Mouse (Mus musculus) kidney, embryonic 15.5 days (tissue): ENCODE results near the gene Flnc. TPM values are rescaled to one million over a fixed set of nuclear protein-coding genes. Genes with fewer than 3 reads are reported as not detected.

Experiments
- ATAC-seq: fragments of 200-750 bp; cut with Nextera tagmentation; replicated peaks from 2 replicates; pipeline ENCODE4 v1.8.0; 2017; ENCODE audit warnings: moderate TSS enrichment; ENCODE audit not compliant: low FRiP score
- H3K27ac ChIP-seq: fragments of 300-500 bp; sonication (generic); 2 replicates; pipeline ENCODE4 v1.5.1; 2015; ENCODE audit warnings: mild to moderate bottlenecking, inconsistent platforms
- H3K27me3 ChIP-seq: fragments of 300-500 bp; sonication (generic); 2 replicates; pipeline ENCODE4 v1.6.1; 2015; ENCODE audit warnings: inconsistent platforms
- H3K36me3 ChIP-seq: fragments of 300-500 bp; sonication (generic); 2 replicates; pipeline ENCODE4 v1.6.1; 2015; ENCODE audit warnings: inconsistent platforms
- H3K4me1 ChIP-seq: fragments of 300-500 bp; sonication (generic); 2 replicates; pipeline ENCODE4 v1.6.1; 2015; ENCODE audit warnings: inconsistent platforms
- H3K4me2 ChIP-seq: fragments of 300-500 bp; sonication (generic); 2 replicates; pipeline ENCODE4 v1.6.1; 2015; ENCODE audit warnings: moderate library complexity, mild to moderate bottlenecking, inconsistent platforms
- H3K4me3 ChIP-seq: fragments of 300-500 bp; sonication (generic); replicated peaks from 2 replicates; pipeline ENCODE4 v1.5.1; 2015; ENCODE audit warnings: mild to moderate bottlenecking, inconsistent platforms
- H3K9ac ChIP-seq: fragments of 300-500 bp; sonication (generic); 2 replicates; pipeline ENCODE4 v1.6.1; 2015; ENCODE audit warnings: mild to moderate bottlenecking, inconsistent platforms
- H3K9me3 ChIP-seq: fragments of 300-500 bp; sonication (generic); replicated peaks from 2 replicates; pipeline ENCODE4 v1.6.1; 2016; ENCODE audit warnings: inconsistent platforms
- WGBS: fragments of 180-500 bp; shearing (Covaris S2); methylation state at CpG from one replicate; pipeline ENCODE4 v1.1.7; 2015; ENCODE audit warnings: mixed read lengths; 5-methylcytosine and 5-hydroxymethylcytosine counted together
- polyA plus RNA-seq: library from polyadenylated mRNA; unstranded; fragments of >200 nt; fragmentation: Nextera tagmentation; extraction: Ambion mirVana; gene quantifications from 2 replicates; pipeline ENCODE4 v1.2.1, GENCODE M21; 2015

Gene Flnc
- polyA plus RNA-seq, 1 experiment from 2014 or later = 9.3 TPM

DNA sequence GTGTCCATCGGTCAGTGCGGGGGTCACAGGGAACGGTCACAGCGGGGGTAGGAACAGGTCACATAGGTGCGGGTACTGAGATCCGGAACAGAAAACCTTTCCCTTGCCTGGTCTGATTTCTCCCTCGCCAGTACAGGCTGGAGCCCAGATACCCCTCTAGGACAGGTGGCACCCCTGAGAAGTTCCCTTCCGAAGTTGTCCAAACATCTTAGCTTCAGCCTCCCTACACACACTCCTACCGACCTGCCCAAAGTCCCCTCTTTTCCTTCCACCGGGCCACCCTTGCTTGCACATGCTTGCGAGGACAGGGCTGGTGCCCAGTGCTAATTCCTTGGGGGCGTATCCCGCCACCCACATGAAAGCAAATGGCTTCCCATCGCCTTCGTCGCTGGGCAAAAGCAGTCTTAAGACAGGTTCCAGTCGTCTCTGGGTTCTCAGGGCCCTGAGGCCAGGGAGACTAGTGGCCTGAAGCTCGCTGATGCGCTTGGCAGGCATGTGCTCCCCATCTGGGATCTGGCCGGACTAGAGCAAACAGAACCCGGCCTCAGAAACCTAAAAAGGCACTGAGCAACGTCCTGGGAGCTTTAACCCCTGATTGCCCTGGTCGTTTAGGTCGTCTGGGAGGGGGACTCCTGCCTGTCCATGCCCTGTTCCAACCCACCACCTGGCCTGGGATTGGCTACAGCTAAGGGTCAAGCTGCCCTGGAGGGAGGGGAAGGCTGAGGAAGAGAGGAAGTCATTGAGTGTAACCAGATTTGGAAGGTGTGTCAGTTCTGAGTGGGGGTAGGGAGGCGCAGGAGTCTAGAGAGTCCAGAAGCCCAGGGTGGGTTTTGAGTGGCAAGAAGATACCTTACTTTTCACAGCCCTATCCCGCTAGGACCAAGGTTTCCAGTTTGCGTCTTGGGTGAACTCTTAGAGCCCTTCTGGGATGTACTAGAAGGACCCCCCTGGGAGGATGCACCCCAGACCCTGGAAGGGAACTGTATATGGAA lies 1.0 kb downstream of the Flnc start:
- ATAC-seq = no peak; the same call in 1 of the 2 replicates
- H3K9ac ChIP-seq = peak overlapping the region; percentile 59

GRCm38 (mm10) chr6:29434911-29435691 lies 2.0 kb downstream of the Flnc start:
- Histone ChIP-seq H3K36me3 (peaks cover 13% of the 10 kb centered on the region; the same call in 1 of the 2 replicates), H3K27ac (peak overlapping the region; percentile 87), H3K9me3 (no peaks in the 10 kb centered on the region), H3K27me3 (peaks cover 35% of the 10 kb centered on the region), H3K4me3 (peak overlapping the region; percentile 59), H3K4me1 (peaks cover 51% of the 10 kb centered on the region), H3K4me2 (peak overlapping the region; percentile 88), H3K9ac (0 out of 2 replicates have a peak overlapping the region, but pooled peaks have one; percentile 10)
- peak; percentile 53 for ATAC-seq
- whole genome bisulfite sequencing = 2% methylated on average over 13 of the region's 13 CpGs

More for the DNA sequence above, 1.0 kb downstream of the Flnc start:
- Histone ChIP-seq H3K9me3 (no peaks in the 10 kb centered on the region), H3K36me3 (peaks cover 6% of the 10 kb centered on the region; the same call in 1 of the 2 replicates), H3K27ac (peak overlapping the region; percentile 87), H3K27me3 (peaks cover 35% of the 10 kb centered on the region), H3K4me1 (peaks cover 51% of the 10 kb centered on the region), H3K4me2 (peak overlapping the region; percentile 88), H3K4me3 (peak overlapping the region; percentile 59)
- 6% methylated on average over 27 of the region's 27 CpGs for WGBS

- Histone ChIP-seq H3K4me2 (peak overlapping the region; percentile 88), H3K36me3 (peaks cover 19% of the 10 kb centered on the region; the same call in 1 of the 2 replicates), H3K27me3 (peaks cover 30% of the 10 kb centered on the region), H3K4me1 (peaks cover 51% of the 10 kb centered on the region), H3K27ac (peak overlapping the region; percentile 87), H3K4me3 (peak overlapping the region; percentile 59), H3K9ac (no peak overlapping the region), H3K9me3 (no peaks in the 10 kb centered on the region)
- WGBS = 9% methylated on average over 6 of the region's 6 CpGs
- ATAC-seq = peak; percentile 57
Observed at GRCm38 (mm10) chr6:29435940-29436451, 2.9 kb downstream of the Flnc start.

- Histone ChIP-seq H3K36me3 (peaks cover 19% of the 10 kb centered on the region; the same call in 1 of the 2 replicates), H3K9ac (no peak overlapping the region), H3K4me1 (peaks cover 48% of the 10 kb centered on the region), H3K27ac (peak overlapping the region; percentile 87), H3K27me3 (peaks cover 29% of the 10 kb centered on the region), H3K4me2 (peak overlapping the region; percentile 88), H3K4me3 (peak overlapping the region; percentile 59), H3K9me3 (no peaks in the 10 kb centered on the region)
- WGBS = 4% methylated on average over 11 of the region's 11 CpGs
- ATAC-seq = peak; percentile 40
Observed at GRCm38 (mm10) chr6:29436461-29436934, 3.4 kb downstream of the Flnc start.

- no peak for ATAC-seq
- Histone ChIP-seq H3K4me3 (no peak overlapping the region), H3K4me2 (no peak overlapping the region), H3K36me3 (peaks cover 43% of the 10 kb centered on the region), H3K9me3 (no peaks in the 10 kb centered on the region), H3K27me3 (peaks cover 4% of the 10 kb centered on the region; the same call in 1 of the 2 replicates), H3K27ac (no peak overlapping the region), H3K4me1 (peaks cover 28% of the 10 kb centered on the region), H3K9ac (no peak overlapping the region)
- WGBS = 75% methylated on average over 4 of the region's 4 CpGs
Observed at GRCm38 (mm10) chr6:29439251-29439650, 6.2 kb downstream of the Flnc start.

GRCm38 (mm10) chr6:29439789-29440188 lies 6.7 kb downstream of the Flnc start:
- no peak overlapping the region for H3K27ac ChIP-seq
- no peak overlapping the region for H3K4me3 ChIP-seq
- H3K9ac ChIP-seq = no peak overlapping the region
- H3K9me3 ChIP-seq = no peaks in the 10 kb centered on the region
- peaks cover 23% of the 10 kb centered on the region for H3K4me1 ChIP-seq
- ATAC-seq = no peak
- H3K4me2 ChIP-seq = no peak overlapping the region
- H3K27me3 ChIP-seq = no peaks in the 10 kb centered on the region
- 91% methylated on average over 6 of the region's 6 CpGs for WGBS
- peaks cover 44% of the 10 kb centered on the region for H3K36me3 ChIP-seq

DNA sequence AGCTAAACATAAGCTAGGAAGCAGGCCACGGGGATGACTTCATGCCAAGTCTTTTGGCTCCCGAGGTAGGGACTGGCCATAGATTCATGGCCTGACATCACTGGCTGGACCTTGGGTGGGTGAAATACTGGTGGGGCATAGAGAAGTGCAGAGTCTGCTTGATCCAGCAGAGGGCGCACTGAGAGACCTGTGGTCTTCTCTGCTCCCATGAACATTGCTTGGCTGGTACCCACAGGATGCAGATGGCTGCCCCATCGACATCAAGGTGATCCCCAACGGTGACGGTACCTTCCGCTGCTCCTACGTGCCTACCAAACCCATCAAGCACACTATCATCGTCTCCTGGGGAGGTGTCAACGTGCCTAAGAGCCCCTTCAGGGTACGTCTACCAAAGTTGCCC lies 11.7 kb downstream of the Flnc start:
- Histone ChIP-seq H3K4me1 (no peaks in the 10 kb centered on the region), H3K9me3 (no peaks in the 10 kb centered on the region), H3K27me3 (no peaks in the 10 kb centered on the region), H3K9ac (no peak overlapping the region), H3K36me3 (peaks cover 77% of the 10 kb centered on the region), H3K4me2 (no peak overlapping the region), H3K4me3 (no peak overlapping the region), H3K27ac (no peak overlapping the region)
- WGBS = 69% methylated on average over 11 of the region's 11 CpGs
- ATAC-seq = no peak

DNA sequence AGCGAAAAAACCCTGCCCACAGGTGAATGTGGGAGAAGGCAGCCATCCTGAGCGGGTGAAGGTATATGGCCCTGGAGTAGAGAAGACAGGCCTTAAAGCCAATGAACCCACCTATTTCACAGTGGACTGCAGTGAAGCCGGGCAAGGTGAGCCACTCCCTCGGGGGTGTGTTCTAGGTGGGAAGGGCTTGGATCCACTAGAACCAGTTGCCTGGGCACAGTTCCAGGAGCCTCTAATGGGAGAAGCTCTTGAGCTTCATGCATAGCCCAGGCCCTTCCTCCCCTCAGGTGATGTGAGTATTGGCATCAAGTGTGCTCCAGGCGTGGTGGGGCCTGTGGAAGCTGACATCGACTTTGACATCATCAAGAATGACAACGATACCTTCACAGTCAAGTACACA lies 12.3 kb downstream of the Flnc start:
- Histone ChIP-seq H3K4me1 (no peaks in the 10 kb centered on the region), H3K27me3 (no peaks in the 10 kb centered on the region), H3K4me3 (no peak overlapping the region), H3K9ac (no peak overlapping the region), H3K36me3 (peaks cover 73% of the 10 kb centered on the region), H3K4me2 (no peak overlapping the region), H3K27ac (no peak overlapping the region), H3K9me3 (no peaks in the 10 kb centered on the region)
- ATAC-seq = no peak
- WGBS = 91% methylated on average over 7 of the region's 7 CpGs

DNA sequence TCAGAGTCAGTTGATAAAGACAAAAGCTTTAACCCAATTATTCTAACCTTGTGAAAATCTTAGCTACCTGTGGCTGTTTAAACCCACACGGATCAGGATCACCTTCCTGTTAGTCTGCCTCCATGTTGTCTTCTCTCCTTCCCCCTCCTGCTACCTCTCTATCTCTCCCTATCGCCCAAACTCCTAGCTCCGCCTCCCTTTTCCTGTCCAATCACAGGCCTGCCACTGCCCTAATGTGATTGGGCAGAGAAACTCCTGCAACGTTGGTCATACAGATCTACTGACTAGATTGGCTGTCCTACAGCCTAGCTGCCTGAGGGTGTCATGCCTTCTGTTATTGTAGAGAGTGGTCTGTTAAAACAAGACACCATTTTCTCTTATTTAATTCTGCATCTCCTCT lies 16.8 kb downstream of the Flnc start:
- no peak overlapping the region for H3K4me3 ChIP-seq
- H3K4me2 ChIP-seq = no peak overlapping the region
- no peak for ATAC-seq
- H3K27ac ChIP-seq = no peak overlapping the region
- WGBS = 32% methylated on average over 4 of the region's 4 CpGs
- peaks cover 85% of the 10 kb centered on the region for H3K36me3 ChIP-seq
- H3K27me3 ChIP-seq = no peaks in the 10 kb centered on the region
- no peaks in the 10 kb centered on the region for H3K4me1 ChIP-seq
- H3K9me3 ChIP-seq = no peaks in the 10 kb centered on the region
- H3K9ac ChIP-seq = no peak overlapping the region

GRCm38 (mm10) chr6:29450667-29451066 lies 17.6 kb downstream of the Flnc start:
- Histone ChIP-seq H3K36me3 (peaks cover 86% of the 10 kb centered on the region), H3K4me2 (no peak overlapping the region), H3K4me3 (no peak overlapping the region), H3K9me3 (no peaks in the 10 kb centered on the region), H3K9ac (no peak overlapping the region), H3K27ac (no peak overlapping the region), H3K27me3 (no peaks in the 10 kb centered on the region), H3K4me1 (no peaks in the 10 kb centered on the region)
- ATAC-seq = no peak
- 91% methylated on average over 6 of the region's 6 CpGs for WGBS

- ATAC-seq = no peak
- no peak overlapping the region for H3K9ac ChIP-seq
- 56% methylated on average over 7 of the region's 7 CpGs for WGBS
Observed at GRCm38 (mm10) chr6:29461502-29461901, 28.4 kb downstream of the Flnc start.

More at GRCm38 (mm10) chr6:29461502-29461901, 28.4 kb downstream of the Flnc start:
- Histone ChIP-seq H3K4me2 (no peak overlapping the region), H3K27me3 (no peaks in the 10 kb centered on the region), H3K4me1 (no peaks in the 10 kb centered on the region), H3K9me3 (no peaks in the 10 kb centered on the region), H3K4me3 (no peak overlapping the region), H3K36me3 (peaks cover 37% of the 10 kb centered on the region), H3K27ac (no peak overlapping the region)
